Mouse (Mus musculus) lung, embryonic 14.5 days (tissue): ENCODE data around the gene Cmip. TPM values are rescaled to one million over a fixed set of nuclear protein-coding genes. Genes with fewer than 3 reads are reported as not detected.
A peak's percentile ranks its signal among the peaks of the same experiment; 100 is the strongest.

ENCODE experiments used
- ATAC-seq: fragments of 200-750 bp; cut with Nextera tagmentation; 2 replicates; pipeline ENCODE4 v1.8.0; 2017; ENCODE audit warnings: mild to moderate bottlenecking, moderate TSS enrichment, moderate library complexity; ENCODE audit not compliant: insufficient read depth
- DNase-seq: peaks from one replicate; pipeline ENCODE4 v3.0.0-alpha.2; 2015
- H3K27ac ChIP-seq: fragments of 300-500 bp; sonication (generic); 2 replicates; pipeline ENCODE4 v1.5.1; 2014; ENCODE audit warnings: low read depth, mild to moderate bottlenecking, moderate library complexity
- H3K27me3 ChIP-seq: fragments of 300-500 bp; sonication (generic); 2 replicates; pipeline ENCODE4 v1.6.1; 2014; ENCODE audit warnings: low read length, control low read depth; ENCODE audit not compliant: insufficient read depth
- H3K36me3 ChIP-seq: fragments of 300-500 bp; sonication (generic); 2 replicates; pipeline ENCODE4 v1.6.1; 2014; ENCODE audit warnings: control low read depth; ENCODE audit not compliant: insufficient read depth
- H3K4me1 ChIP-seq: fragments of 300-500 bp; sonication (generic); 2 replicates; pipeline ENCODE4 v1.6.1; 2014; ENCODE audit warnings: antibody characterized with exemption, control low read depth; ENCODE audit not compliant: insufficient read depth
- H3K4me2 ChIP-seq: fragments of 300-500 bp; sonication (generic); 2 replicates; pipeline ENCODE4 v1.6.1; 2014; ENCODE audit warnings: mild to moderate bottlenecking
- H3K4me3 ChIP-seq: fragments of 300-500 bp; sonication (generic); 2 replicates; pipeline ENCODE4 v1.5.1; 2014; ENCODE audit warnings: low read depth, low read length
- H3K9ac ChIP-seq: fragments of 300-500 bp; sonication (generic); 2 replicates; pipeline ENCODE4 v1.6.1; 2014
- H3K9me3 ChIP-seq: fragments of 300-500 bp; sonication (generic); 2 replicates; pipeline ENCODE4 v1.6.1; 2016; ENCODE audit warnings: low read depth, low read length, control low read depth
- CTCF ChIP-seq: IDR thresholded peaks from 2 replicates; pipeline ENCODE4 v1.5.1; 2016; ENCODE audit warnings: antibody characterized with exemption, low read depth
- WGBS: fragments of 180-500 bp; shearing (Covaris S2); extraction: QIAGEN DNeasy Blood & Tissue Kit; methylation state at CpG from one replicate; pipeline ENCODE4 v1.1.7; 2014; 5-methylcytosine and 5-hydroxymethylcytosine counted together
- microRNA-seq: library from miRNA; unstranded; fragments of <30 nt; microRNA quantifications from one replicate; pipeline ENCODE4, GENCODE M21; 2016; ENCODE audit warnings: borderline number of aligned reads
- polyA plus RNA-seq: library from polyadenylated mRNA; unstranded; fragments of >200 nt; fragmentation: Nextera tagmentation; extraction: Ambion mirVana; gene quantifications from 2 replicates; pipeline ENCODE4 v1.2.1, GENCODE M21; 2014

Cmip gene
- polyA plus RNA-seq, 1 experiment from 2014 or later, result 26.5 TPM

- 1% methylated on average over 57 of the region's 62 CpGs for WGBS
- no peak for TF ChIP-seq CTCF
- peak within 1 kb of the TSS; percentile 99 for H3K4me2 ChIP-seq
These were observed 241.5 kb downstream of the Cmip start, which contains the start of gene Plcg2 for GRCm38 (mm10) chr8:117498179-117498914. Gene Plcg2, plus strand, starts transcription at chr8:117498291.

GRCm38 (mm10) chr8:117498915-117499540 lies 242.2 kb downstream of the Cmip start:
- ATAC-seq, result no peak; the same call in 1 of the 2 replicates
- peak overlapping the region; percentile 58; the same call in 1 of the 2 replicates for H3K9ac ChIP-seq
- DNase-seq, result no peak

More at GRCm38 (mm10) chr8:117498179-117498914, 241.5 kb downstream of the Cmip start, which contains the start of gene Plcg2:
- peak; percentile 84 for ATAC-seq
- no peaks in the 10 kb centered on the region for H3K4me1 ChIP-seq
- H3K27ac ChIP-seq, result no peak within 1 kb of the TSS
- peak within 1 kb of the TSS; percentile 58 for H3K9ac ChIP-seq
- peak within 1 kb of the TSS; percentile 59 for H3K4me3 ChIP-seq
- peak; percentile 60 for DNase-seq
- H3K27me3 ChIP-seq, result peaks cover 25% of the 10 kb centered on the region
- H3K36me3 ChIP-seq, result no peaks in the 10 kb centered on the region
- no peaks in the 10 kb centered on the region for H3K9me3 ChIP-seq

GRCm38 (mm10) chr8:117500232-117500823 lies 243.5 kb downstream of the Cmip start:
- H3K27me3 ChIP-seq, result peaks cover 25% of the 10 kb centered on the region
- WGBS, result 74% methylated on average over 5 of the region's 5 CpGs
- ATAC-seq (no peak), DNase-seq (peak; percentile 31)
- no peak for TF ChIP-seq CTCF
- no peak overlapping the region for H3K4me3 ChIP-seq
- H3K4me1 ChIP-seq, result no peaks in the 10 kb centered on the region
- no peak overlapping the region for H3K27ac ChIP-seq
- no peak overlapping the region for H3K4me2 ChIP-seq
- no peak overlapping the region for H3K9ac ChIP-seq
- H3K9me3 ChIP-seq, result no peaks in the 10 kb centered on the region
- H3K36me3 ChIP-seq, result no peaks in the 10 kb centered on the region

More at GRCm38 (mm10) chr8:117498915-117499540, 242.2 kb downstream of the Cmip start:
- no peaks in the 10 kb centered on the region for H3K36me3 ChIP-seq
- 11% methylated on average over 20 of the region's 20 CpGs for WGBS
- peak overlapping the region; percentile 59 for H3K4me3 ChIP-seq
- no peak for TF ChIP-seq CTCF
- peaks cover 25% of the 10 kb centered on the region for H3K27me3 ChIP-seq
- H3K4me2 ChIP-seq, result peak overlapping the region; percentile 99
- H3K4me1 ChIP-seq, result no peaks in the 10 kb centered on the region
- no peaks in the 10 kb centered on the region for H3K9me3 ChIP-seq
- no peak overlapping the region for H3K27ac ChIP-seq

- TF ChIP-seq CTCF, result no peak
- no peak overlapping the region for H3K4me3 ChIP-seq
- H3K9me3 ChIP-seq, result no peaks in the 10 kb centered on the region
- DNase-seq (no peak), ATAC-seq (no peak)
- no peaks in the 10 kb centered on the region for H3K4me1 ChIP-seq
- H3K9ac ChIP-seq, result no peak overlapping the region
- 85% methylated on average over 6 of the region's 6 CpGs for WGBS
- no peak overlapping the region for H3K27ac ChIP-seq
- H3K27me3 ChIP-seq, result peaks cover 25% of the 10 kb centered on the region
- H3K36me3 ChIP-seq, result no peaks in the 10 kb centered on the region
- no peak overlapping the region for H3K4me2 ChIP-seq
These were observed 244.5 kb downstream of the Cmip start for GRCm38 (mm10) chr8:117501323-117501722.

GRCm38 (mm10) chr8:117503405-117504069 lies 246.7 kb downstream of the Cmip start:
- ATAC-seq (no peak), DNase-seq (no peak)
- no peak overlapping the region for H3K4me3 ChIP-seq
- H3K36me3 ChIP-seq, result no peaks in the 10 kb centered on the region
- H3K4me2 ChIP-seq, result no peak overlapping the region
- WGBS, result 63% methylated on average over 13 of the region's 13 CpGs
- peaks cover 10% of the 10 kb centered on the region for H3K27me3 ChIP-seq
- no peaks in the 10 kb centered on the region for H3K9me3 ChIP-seq
- H3K4me1 ChIP-seq, result no peaks in the 10 kb centered on the region
- no peak for TF ChIP-seq CTCF
- H3K27ac ChIP-seq, result no peak overlapping the region
- no peak overlapping the region for H3K9ac ChIP-seq

GRCm38 (mm10) chr8:117507703-117508102 lies 250.8 kb downstream of the Cmip start:
- Histone ChIP-seq H3K9ac (no peak overlapping the region), H3K27ac (no peak overlapping the region), H3K27me3 (no peaks in the 10 kb centered on the region), H3K4me1 (no peaks in the 10 kb centered on the region), H3K4me3 (no peak overlapping the region), H3K4me2 (no peak overlapping the region), H3K9me3 (no peaks in the 10 kb centered on the region), H3K36me3 (no peaks in the 10 kb centered on the region)
- TF ChIP-seq CTCF, result no peak
- ATAC-seq (no peak), DNase-seq (no peak)
- 74% methylated on average over 8 of the region's 8 CpGs for WGBS

Small RNA genes within 50 kb of the gene (microRNA-seq; reads per million reads assigned to microRNA genes)
- gene Mir7077, result not detected
- not detected for gene Mir7078

Other genes starting within 250 kb of the Cmip start
- 0.18 TPM in 1 of 2 replicates, not detected in the other for gene Pkd1l2, start 174.6 kb upstream of the Cmip start, polyA plus RNA-seq
- 0.43 and 0.75 TPM in 2 replicates for gene Bco1, start 161.2 kb upstream of the Cmip start, polyA plus RNA-seq
- 3.3 and 3.4 TPM in 2 replicates for gene Gan, start 98.9 kb upstream of the Cmip start, polyA plus RNA-seq
- 3.2 and 4.2 TPM in 2 replicates for gene Plcg2, start 241.2 kb downstream of the Cmip start, polyA plus RNA-seq